Mouse (Mus musculus) stomach, embryonic 14.5 days (tissue): ENCODE measurements around the gene Ehd3. TPM values are rescaled to one million over a fixed set of nuclear protein-coding genes. Genes with fewer than 3 reads are reported as not detected.

Source experiments
- ATAC-seq: fragments of 200-750 bp; cut with Nextera tagmentation; 2 replicates; pipeline ENCODE4 v1.8.0; 2017; ENCODE audit warnings: low read depth, moderate TSS enrichment; ENCODE audit not compliant: insufficient number of reproducible peaks, insufficient read depth, low FRiP score
- H3K27ac ChIP-seq: fragments of 300-500 bp; sonication (generic); 2 replicates; pipeline ENCODE4 v1.5.1; 2014; ENCODE audit warnings: mild to moderate bottlenecking, low read length, moderate library complexity, mixed read lengths
- H3K27me3 ChIP-seq: fragments of 300-500 bp; sonication (generic); 2 replicates; pipeline ENCODE4 v1.6.1; 2014; ENCODE audit warnings: low read length, control low read depth, mixed read lengths; ENCODE audit not compliant: control insufficient read depth, insufficient read depth
- H3K36me3 ChIP-seq: fragments of 300-500 bp; sonication (generic); 2 replicates; pipeline ENCODE4 v1.6.1; 2014; ENCODE audit warnings: mild to moderate bottlenecking, control low read depth, low read length, moderate library complexity, mixed read lengths; ENCODE audit not compliant: control insufficient read depth, insufficient read depth
- H3K4me1 ChIP-seq: fragments of 300-500 bp; sonication (generic); 2 replicates; pipeline ENCODE4 v1.6.1; 2014; ENCODE audit warnings: low read length, control low read depth, mixed read lengths; ENCODE audit not compliant: control insufficient read depth, insufficient read depth
- H3K4me2 ChIP-seq: fragments of 300-500 bp; sonication (generic); replicated peaks from 2 replicates; pipeline ENCODE4 v1.6.1; 2014; ENCODE audit warnings: low read depth, low read length, control low read depth
- H3K4me3 ChIP-seq: fragments of 300-500 bp; sonication (generic); 2 replicates; pipeline ENCODE4 v1.5.1; 2014; ENCODE audit warnings: low read depth, low read length, control low read depth
- H3K9ac ChIP-seq: fragments of 300-500 bp; sonication (generic); replicated peaks from 2 replicates; pipeline ENCODE4 v1.6.1; 2014; ENCODE audit warnings: low read depth, mild to moderate bottlenecking, control low read depth, low read length, moderate library complexity, mixed read lengths
- H3K9me3 ChIP-seq: fragments of 300-500 bp; sonication (generic); 2 replicates; pipeline ENCODE4 v1.6.1; 2016; ENCODE audit warnings: low read depth, low read length, control low read depth; ENCODE audit not compliant: control insufficient read depth
- WGBS: fragments of 180-500 bp; shearing (Covaris S2); extraction: QIAGEN DNeasy Blood & Tissue Kit; methylation state at CpG from one replicate; pipeline ENCODE4 v1.1.7; 2014; 5-methylcytosine and 5-hydroxymethylcytosine counted together
- polyA plus RNA-seq: library from polyadenylated mRNA; unstranded; fragments of >200 nt; fragmentation: Nextera tagmentation; extraction: Ambion mirVana; gene quantifications from 2 replicates; pipeline ENCODE4 v1.2.1, GENCODE M21; 2014

Gene Ehd3
- polyA plus RNA-seq, 1 experiment from 2014 or later, result 5.0 TPM

- 84% methylated on average over 5 of the region's 5 CpGs for WGBS
- Histone ChIP-seq H3K9ac (no peak overlapping the region), H3K27me3 (no peaks in the 10 kb centered on the region), H3K4me2 (no peak overlapping the region), H3K36me3 (no peaks in the 10 kb centered on the region), H3K4me3 (no peak overlapping the region), H3K27ac (no peak overlapping the region), H3K9me3 (no peaks in the 10 kb centered on the region), H3K4me1 (no peaks in the 10 kb centered on the region)
- no peak for ATAC-seq
Observed at GRCm38 (mm10) chr17:73807211-73807610, 3.3 kb downstream of the Ehd3 start.

DNA sequence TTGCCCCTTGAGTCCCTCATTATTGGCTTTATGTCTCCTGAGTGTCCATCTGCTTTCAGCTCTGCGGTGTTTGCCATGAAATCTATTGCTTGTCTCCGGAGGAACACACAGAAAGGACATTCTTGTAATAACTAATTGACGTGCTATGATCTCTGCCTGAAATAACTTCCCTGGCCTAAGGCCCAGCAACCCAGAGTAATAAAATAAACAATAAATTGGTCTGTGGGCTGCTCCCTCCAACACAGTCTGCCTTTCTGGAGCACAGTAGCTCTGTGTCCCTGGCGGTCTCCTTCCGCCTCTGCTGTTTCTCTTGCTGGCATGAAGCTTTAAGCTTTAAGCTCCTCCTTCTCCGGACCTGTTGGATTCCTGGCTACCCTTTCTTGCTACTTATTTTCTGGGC is 4.5 kb downstream of the Ehd3 start:
- H3K27ac ChIP-seq, result no peak overlapping the region
- WGBS, result 41% methylated on average over 6 of the region's 6 CpGs
- no peaks in the 10 kb centered on the region for H3K36me3 ChIP-seq
- H3K4me2 ChIP-seq, result no peak overlapping the region
- no peak for ATAC-seq
- no peak overlapping the region for H3K9ac ChIP-seq
- no peaks in the 10 kb centered on the region for H3K27me3 ChIP-seq
- no peaks in the 10 kb centered on the region for H3K9me3 ChIP-seq
- H3K4me3 ChIP-seq, result no peak overlapping the region
- H3K4me1 ChIP-seq, result no peaks in the 10 kb centered on the region

- WGBS, result 65% methylated on average over 1 of the region's 1 CpGs
- no peak overlapping the region for H3K4me3 ChIP-seq
- no peak overlapping the region for H3K9ac ChIP-seq
- H3K36me3 ChIP-seq, result no peaks in the 10 kb centered on the region
- H3K4me1 ChIP-seq, result no peaks in the 10 kb centered on the region
- H3K27me3 ChIP-seq, result no peaks in the 10 kb centered on the region
- no peak overlapping the region for H3K4me2 ChIP-seq
- ATAC-seq, result no peak
- H3K27ac ChIP-seq, result no peak overlapping the region
- no peaks in the 10 kb centered on the region for H3K9me3 ChIP-seq
Observed at GRCm38 (mm10) chr17:73810801-73811200, 6.9 kb downstream of the Ehd3 start.

- no peak for ATAC-seq
Observed at GRCm38 (mm10) chr17:73811566-73811965, 7.6 kb downstream of the Ehd3 start.

GRCm38 (mm10) chr17:73813031-73813660 is 9.2 kb downstream of the Ehd3 start:
- no peak overlapping the region for H3K4me3 ChIP-seq
- H3K9me3 ChIP-seq, result no peaks in the 10 kb centered on the region
- no peak overlapping the region for H3K4me2 ChIP-seq
- no peak overlapping the region for H3K9ac ChIP-seq
- WGBS, result 66% methylated on average over 8 of the region's 8 CpGs
- H3K4me1 ChIP-seq, result no peaks in the 10 kb centered on the region
- H3K36me3 ChIP-seq, result no peaks in the 10 kb centered on the region
- no peaks in the 10 kb centered on the region for H3K27me3 ChIP-seq
- ATAC-seq, result no peak
- no peak overlapping the region for H3K27ac ChIP-seq

More at GRCm38 (mm10) chr17:73811566-73811965, 7.6 kb downstream of the Ehd3 start:
- Histone ChIP-seq H3K9ac (no peak overlapping the region), H3K36me3 (no peaks in the 10 kb centered on the region), H3K27ac (no peak overlapping the region), H3K4me1 (no peaks in the 10 kb centered on the region), H3K27me3 (no peaks in the 10 kb centered on the region), H3K4me3 (no peak overlapping the region), H3K9me3 (no peaks in the 10 kb centered on the region), H3K4me2 (no peak overlapping the region)
- 87% methylated on average over 5 of the region's 5 CpGs for WGBS

DNA sequence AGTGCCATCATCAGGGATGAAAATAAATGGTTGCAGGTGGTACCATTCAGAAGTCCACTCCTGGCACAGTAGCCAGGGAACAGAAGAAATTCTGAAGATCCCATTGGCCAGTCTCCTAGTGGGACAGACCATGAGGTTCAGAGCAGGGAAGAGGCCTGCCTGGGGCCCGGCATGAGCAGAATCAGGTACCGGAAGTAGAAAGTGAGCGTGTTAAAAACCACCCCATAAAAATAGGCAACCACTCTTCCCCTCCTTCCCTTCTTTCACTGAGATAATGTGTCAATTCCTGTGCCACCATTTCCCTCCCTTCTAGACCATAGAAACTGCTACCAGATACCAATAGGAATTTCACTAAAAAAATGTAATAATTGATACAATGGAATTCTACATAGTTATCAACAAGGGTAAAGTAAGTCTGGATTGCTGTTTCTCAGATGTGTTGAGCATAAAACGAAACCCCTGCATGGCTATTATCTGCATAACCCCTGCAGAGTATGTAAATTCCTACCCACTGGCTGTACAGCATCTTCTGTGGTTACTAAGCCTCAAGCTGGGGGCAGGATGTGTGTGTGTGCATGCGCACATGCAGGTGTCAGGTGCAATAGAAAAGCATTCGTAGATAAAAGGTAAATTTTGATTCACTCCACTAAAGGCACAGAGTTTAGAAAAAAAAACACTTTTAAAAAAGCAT is 10.7 kb downstream of the Ehd3 start:
- Histone ChIP-seq H3K4me1 (no peaks in the 10 kb centered on the region), H3K27me3 (no peaks in the 10 kb centered on the region)

DNA sequence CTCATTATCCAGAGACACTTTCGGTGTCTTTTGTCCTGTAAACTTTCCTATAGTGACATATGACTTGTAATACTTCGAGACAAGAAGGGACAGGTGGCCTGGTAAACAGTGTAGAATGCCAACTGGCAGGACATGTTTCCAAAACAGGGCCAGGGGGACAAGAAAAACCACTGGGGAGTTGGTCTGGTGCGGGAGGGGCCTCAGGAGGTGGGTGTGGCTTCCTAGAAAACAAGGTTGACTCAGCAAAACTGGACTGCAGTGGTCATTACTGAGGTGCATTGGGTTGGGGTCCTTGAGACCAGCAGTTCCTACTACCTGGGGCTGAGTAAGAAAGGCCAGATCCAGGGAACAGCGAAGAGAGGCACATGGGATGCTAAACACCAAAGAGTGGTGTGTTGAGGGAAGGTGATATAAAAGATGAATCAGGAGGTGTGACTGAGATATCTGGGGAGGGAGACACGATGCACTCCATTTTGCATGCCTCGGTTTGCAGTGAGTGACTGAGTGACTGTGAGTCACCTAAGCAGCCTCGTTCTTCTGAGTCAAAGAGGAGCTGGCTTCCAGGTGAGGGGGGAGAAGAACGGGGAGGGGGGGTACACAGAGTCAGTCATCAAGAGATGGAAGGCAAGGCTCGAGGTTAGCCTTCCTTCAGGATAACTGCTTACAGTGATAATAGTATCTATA is 13.9 kb downstream of the Ehd3 start:
- H3K9ac ChIP-seq, result no peak overlapping the region
- no peak for ATAC-seq
- no peak overlapping the region for H3K27ac ChIP-seq
- H3K4me2 ChIP-seq, result no peak overlapping the region
- no peak overlapping the region for H3K4me3 ChIP-seq
- H3K27me3 ChIP-seq, result no peaks in the 10 kb centered on the region
- no peaks in the 10 kb centered on the region for H3K9me3 ChIP-seq
- no peaks in the 10 kb centered on the region for H3K4me1 ChIP-seq
- H3K36me3 ChIP-seq, result no peaks in the 10 kb centered on the region
- 70% methylated on average over 9 of the region's 9 CpGs for WGBS

More for the DNA sequence above, 10.7 kb downstream of the Ehd3 start:
- 87% methylated on average over 6 of the region's 6 CpGs for WGBS
- Histone ChIP-seq H3K36me3 (no peaks in the 10 kb centered on the region), H3K9me3 (no peaks in the 10 kb centered on the region), H3K27ac (no peak overlapping the region), H3K4me3 (no peak overlapping the region), H3K4me2 (no peak overlapping the region), H3K9ac (no peak overlapping the region)
- no peak for ATAC-seq

- H3K4me3 ChIP-seq, result no peak overlapping the region
- H3K36me3 ChIP-seq, result no peaks in the 10 kb centered on the region
Observed at GRCm38 (mm10) chr17:73818936-73819335, 15.0 kb downstream of the Ehd3 start.

More at GRCm38 (mm10) chr17:73818936-73819335, 15.0 kb downstream of the Ehd3 start:
- ATAC-seq, result no peak
- H3K9ac ChIP-seq, result no peak overlapping the region
- H3K27me3 ChIP-seq, result no peaks in the 10 kb centered on the region
- no peak overlapping the region for H3K27ac ChIP-seq
- no peak overlapping the region for H3K4me2 ChIP-seq
- WGBS, result 73% methylated on average over 4 of the region's 4 CpGs
- H3K9me3 ChIP-seq, result no peaks in the 10 kb centered on the region
- H3K4me1 ChIP-seq, result no peaks in the 10 kb centered on the region
